Mouse (Mus musculus) stomach, postnatal 0 days (tissue): Measurements from ENCODE around the gene Cgnl1. TPM values are rescaled to one million over a fixed set of nuclear protein-coding genes. Genes with fewer than 3 reads are reported as not detected.

Source experiments
- ATAC-seq: fragments of 200-750 bp; cut with Nextera tagmentation; 2 replicates; pipeline ENCODE4 v1.8.0; 2017; ENCODE audit not compliant: low FRiP score, low TSS enrichment
- DNase-seq: peaks from one replicate; pipeline ENCODE4 v3.0.0-alpha.2; 2016; ENCODE audit warnings: low spot score
- H3K27ac ChIP-seq: fragments of 300-500 bp; sonication (generic); replicated peaks from 2 replicates; pipeline ENCODE4 v1.5.1; 2014; ENCODE audit warnings: mild to moderate bottlenecking, control low read depth
- H3K27me3 ChIP-seq: fragments of 300-500 bp; sonication (generic); 2 replicates; pipeline ENCODE4 v1.6.1; 2014; ENCODE audit warnings: low read length; ENCODE audit not compliant: control insufficient read depth, insufficient read depth
- H3K36me3 ChIP-seq: fragments of 300-500 bp; sonication (generic); 2 replicates; pipeline ENCODE4 v1.6.1; 2014; ENCODE audit warnings: low read length, mixed read lengths; ENCODE audit not compliant: control insufficient read depth, insufficient read depth
- H3K4me1 ChIP-seq: fragments of 300-500 bp; sonication (generic); replicated peaks from 2 replicates; pipeline ENCODE4 v1.6.1; 2014; ENCODE audit warnings: antibody characterized with exemption; ENCODE audit not compliant: control insufficient read depth, insufficient read depth
- H3K4me2 ChIP-seq: fragments of 300-500 bp; sonication (generic); replicated peaks from 2 replicates; pipeline ENCODE4 v1.6.1; 2014; ENCODE audit warnings: low read depth, mild to moderate bottlenecking, control low read depth, moderate library complexity
- H3K4me3 ChIP-seq: fragments of 300-500 bp; sonication (generic); 2 replicates; pipeline ENCODE4 v1.5.1; 2014; ENCODE audit warnings: low read depth, low read length, control low read depth
- H3K9ac ChIP-seq: fragments of 300-500 bp; sonication (generic); 2 replicates; pipeline ENCODE4 v1.6.1; 2014; ENCODE audit warnings: mild to moderate bottlenecking, low read length, control low read depth, mixed read lengths
- H3K9me3 ChIP-seq: fragments of 300-500 bp; sonication (generic); 2 replicates; pipeline ENCODE4 v1.6.1; 2016; ENCODE audit warnings: low read length; ENCODE audit not compliant: control insufficient read depth
- CTCF ChIP-seq: IDR thresholded peaks from 2 replicates; pipeline ENCODE4 v1.5.1; 2016; ENCODE audit warnings: antibody characterized with exemption, low read depth, mild to moderate bottlenecking, moderate library complexity
- EP300 ChIP-seq: optimal IDR thresholded peaks from 2 replicates; pipeline ENCODE3; 2016; ENCODE audit warnings: antibody characterized with exemption
- WGBS: fragments of 180-500 bp; shearing (Covaris S2); extraction: QIAGEN DNeasy Blood & Tissue Kit; methylation state at CpG from one replicate; pipeline ENCODE4 v1.1.7; 2014; 5-methylcytosine and 5-hydroxymethylcytosine counted together
- polyA plus RNA-seq: library from polyadenylated mRNA; unstranded; fragments of >200 nt; fragmentation: Nextera tagmentation; extraction: Ambion mirVana; gene quantifications from 2 replicates; pipeline ENCODE4 v1.2.1, GENCODE M21; 2015

Gene Cgnl1
- polyA plus RNA-seq, 1 experiment from 2014 or later = 6.3 TPM

DNA sequence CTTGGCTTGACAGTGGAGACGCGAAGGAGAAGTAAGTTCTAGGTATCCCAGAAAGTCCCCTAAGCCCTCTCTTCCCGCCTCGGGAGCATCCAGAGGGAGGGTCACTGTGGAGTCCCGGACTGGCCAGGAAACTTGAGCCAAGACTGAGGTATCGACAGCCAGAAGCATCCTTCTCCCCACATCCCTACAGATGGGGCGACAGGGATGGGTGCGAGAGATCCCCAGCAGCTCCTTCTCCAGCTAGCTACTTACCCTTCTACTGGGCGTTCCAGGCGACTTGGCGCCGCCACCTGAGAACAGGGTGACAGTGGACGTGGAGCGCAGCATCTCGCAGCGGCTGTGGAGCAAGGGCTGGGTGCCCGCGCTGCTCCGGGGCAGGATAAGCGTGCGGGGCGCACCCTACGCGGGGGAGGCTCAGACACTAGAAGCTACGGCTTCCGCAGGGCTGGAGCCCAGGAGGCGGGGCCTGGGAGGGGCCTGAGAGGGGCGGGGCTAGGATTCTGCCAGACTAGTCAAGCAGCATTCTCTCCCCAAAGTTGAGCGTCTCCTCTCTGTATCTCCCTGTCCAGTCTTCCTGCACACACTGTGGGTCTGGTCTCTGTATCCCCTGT is 179.4 kb downstream of the Cgnl1 start, which contains the start of gene Myzap:
TSS of gene Myzap (minus strand) at position 423 of the 611 bp plus-strand sequence.
- H3K4me3 ChIP-seq = peak within 1 kb of the TSS; percentile 51
- no peaks in the 10 kb centered on the region for H3K27me3 ChIP-seq
- peaks cover 7% of the 10 kb centered on the region; the same call in 1 of the 2 replicates for H3K4me1 ChIP-seq
- no peak for TF ChIP-seq EP300
- TF ChIP-seq CTCF = no peak
- H3K4me2 ChIP-seq = peak within 1 kb of the TSS; percentile 82
- peak within 1 kb of the TSS; percentile 66 for H3K9ac ChIP-seq
- H3K36me3 ChIP-seq = no peaks in the 10 kb centered on the region
- no peaks in the 10 kb centered on the region for H3K9me3 ChIP-seq
- H3K27ac ChIP-seq = peak within 1 kb of the TSS; percentile 70
- under 1% methylated on average over 29 of the region's 29 CpGs for WGBS
- DNase-seq (peak; percentile 92), ATAC-seq (peak; percentile 92)

- Histone ChIP-seq H3K36me3 (no peaks in the 10 kb centered on the region), H3K4me3 (peak overlapping the region; percentile 51), H3K9ac (no peak overlapping the region; the same call in 1 of the 2 replicates), H3K27ac (peak overlapping the region; percentile 9; the same call in 1 of the 2 replicates), H3K4me1 (peaks cover 7% of the 10 kb centered on the region; the same call in 1 of the 2 replicates), H3K27me3 (no peaks in the 10 kb centered on the region), H3K4me2 (peak overlapping the region; percentile 82), H3K9me3 (no peaks in the 10 kb centered on the region)
- ATAC-seq (no peak), DNase-seq (no peak)
- TF ChIP-seq CTCF (no peak), EP300 (no peak)
- WGBS = 32% methylated on average over 5 of the region's 5 CpGs
These were observed 180.3 kb downstream of the Cgnl1 start for GRCm38 (mm10) chr9:71591106-71591505.

GRCm38 (mm10) chr9:71589771-71590170 is 181.6 kb downstream of the Cgnl1 start:
- H3K9ac ChIP-seq = no peak overlapping the region
- WGBS = 48% methylated on average over 7 of the region's 7 CpGs
- H3K4me1 ChIP-seq = peaks cover 7% of the 10 kb centered on the region; the same call in 1 of the 2 replicates
- H3K27ac ChIP-seq = 0 out of 2 replicates have a peak overlapping the region, but pooled peaks have one; percentile 24
- DNase-seq = no peak
- peak; percentile 38 for ATAC-seq
- H3K36me3 ChIP-seq = no peaks in the 10 kb centered on the region
- no peaks in the 10 kb centered on the region for H3K27me3 ChIP-seq
- H3K4me3 ChIP-seq = no peak overlapping the region
- TF ChIP-seq CTCF (no peak), EP300 (no peak)
- no peak overlapping the region for H3K4me2 ChIP-seq
- H3K9me3 ChIP-seq = no peaks in the 10 kb centered on the region

DNA sequence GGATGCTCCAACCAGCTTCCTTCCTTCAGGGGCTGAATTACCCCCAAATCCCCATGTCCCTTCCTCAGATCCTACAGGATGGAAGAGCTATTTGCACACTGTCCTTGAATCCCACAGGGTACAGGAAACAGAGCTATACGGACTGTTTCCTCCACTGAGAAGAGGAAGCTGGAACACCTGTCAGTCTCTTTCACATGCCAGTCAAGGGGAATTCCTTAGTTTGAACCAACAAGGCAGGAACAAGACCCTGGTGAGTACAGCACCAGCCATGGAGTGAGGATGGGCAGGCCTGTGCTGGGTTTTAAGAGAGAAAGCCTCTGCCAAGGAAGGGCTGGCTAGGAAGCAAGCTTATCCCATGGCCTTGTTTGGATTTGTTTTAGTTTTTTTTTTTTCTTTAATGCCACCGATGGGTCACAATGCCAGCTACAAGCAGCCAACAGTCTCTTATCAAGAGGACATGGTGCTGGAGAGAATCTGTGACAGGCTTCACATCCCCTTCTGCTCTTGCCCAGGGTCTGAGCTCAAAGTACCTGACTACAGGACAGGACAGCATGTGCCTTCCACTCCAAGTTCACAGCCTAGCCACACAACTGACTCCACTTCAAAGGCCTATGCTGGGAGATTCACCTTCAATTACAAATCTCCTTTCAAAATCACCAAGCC is 182.3 kb downstream of the Cgnl1 start:
- WGBS = 61% methylated on average over 2 of the region's 2 CpGs
- no peak overlapping the region for H3K9ac ChIP-seq
- peaks cover 7% of the 10 kb centered on the region; the same call in 1 of the 2 replicates for H3K4me1 ChIP-seq
- no peaks in the 10 kb centered on the region for H3K36me3 ChIP-seq
- no peak overlapping the region for H3K4me2 ChIP-seq
- no peak overlapping the region for H3K4me3 ChIP-seq
- ATAC-seq (no peak), DNase-seq (no peak)
- H3K27ac ChIP-seq = no peak overlapping the region
- no peaks in the 10 kb centered on the region for H3K9me3 ChIP-seq
- no peaks in the 10 kb centered on the region for H3K27me3 ChIP-seq
- TF ChIP-seq CTCF = no peak
- no peak for TF ChIP-seq EP300

GRCm38 (mm10) chr9:71586408-71586807 is 185.0 kb downstream of the Cgnl1 start:
- peak; percentile 70 for ATAC-seq
- Histone ChIP-seq H3K4me3 (no peak overlapping the region), H3K9me3 (no peaks in the 10 kb centered on the region), H3K27ac (no peak overlapping the region), H3K4me2 (no peak overlapping the region), H3K4me1 (no peaks in the 10 kb centered on the region), H3K27me3 (no peaks in the 10 kb centered on the region), H3K36me3 (no peaks in the 10 kb centered on the region), H3K9ac (no peak overlapping the region)
- 41% methylated on average over 3 of the region's 3 CpGs for WGBS
- DNase-seq = peak; percentile 84
- TF ChIP-seq CTCF (no peak), EP300 (no peak)

GRCm38 (mm10) chr9:71582771-71583170 is 188.6 kb downstream of the Cgnl1 start:
- 72% methylated on average over 1 of the region's 1 CpGs for WGBS

More at GRCm38 (mm10) chr9:71582771-71583170, 188.6 kb downstream of the Cgnl1 start:
- Histone ChIP-seq H3K9ac (no peak overlapping the region), H3K27ac (no peak overlapping the region), H3K9me3 (no peaks in the 10 kb centered on the region), H3K27me3 (no peaks in the 10 kb centered on the region), H3K4me3 (no peak overlapping the region), H3K4me2 (no peak overlapping the region), H3K4me1 (no peaks in the 10 kb centered on the region), H3K36me3 (no peaks in the 10 kb centered on the region)
- DNase-seq = no peak
- TF ChIP-seq CTCF (no peak), EP300 (no peak)
- ATAC-seq = no peak
